Mouse (Mus musculus) induced T-regulatory cell, adult 2 months (primary cell): ENCODE measurements around the gene Ubl7.

ENCODE experiments used
- DNase-seq: peaks from one replicate; pipeline ENCODE4 v3.0.0-alpha.2; 2012; ENCODE audit warnings: low read depth

The Ubl7 gene

GRCm38 (mm10) chr9:57921491-57922060 is 10.8 kb downstream of the Ubl7 start:
- DNase-seq: no peak

- no peak for DNase-seq
Observed at GRCm38 (mm10) chr9:57922381-57922780, 11.6 kb downstream of the Ubl7 start.

- DNase-seq: no peak
Observed at GRCm38 (mm10) chr9:57923046-57923445, 12.3 kb downstream of the Ubl7 start.

GRCm38 (mm10) chr9:57931166-57931767 is 20.5 kb downstream of the Ubl7 start:
- no peak for DNase-seq

- DNase-seq: no peak
Observed at GRCm38 (mm10) chr9:57932253-57932652, 21.5 kb downstream of the Ubl7 start.

GRCm38 (mm10) chr9:57932831-57933602 is 22.2 kb downstream of the Ubl7 start:
- DNase-seq: no peak

GRCm38 (mm10) chr9:57935683-57936437 is 25.1 kb downstream of the Ubl7 start:
- peak; percentile 90 for DNase-seq

GRCm38 (mm10) chr9:57937171-57937570 is 26.4 kb downstream of the Ubl7 start:
- no peak for DNase-seq

- DNase-seq: no peak
Observed at GRCm38 (mm10) chr9:57937651-57938050, 26.9 kb downstream of the Ubl7 start.

- DNase-seq: peak; percentile 17
Observed at GRCm38 (mm10) chr9:57938225-57939055, 27.7 kb downstream of the Ubl7 start.

- DNase-seq: peak; percentile 82
Observed at GRCm38 (mm10) chr9:57939431-57940348, 28.9 kb downstream of the Ubl7 start, which contains the start of gene Sema7a. Gene Sema7a, plus strand, starts transcription at chr9:57940112.

- no peak for DNase-seq
Observed at GRCm38 (mm10) chr9:57940349-57940794, 29.6 kb downstream of the Ubl7 start.

GRCm38 (mm10) chr9:57940861-57941638 is 30.3 kb downstream of the Ubl7 start:
- peak; percentile 55 for DNase-seq

- DNase-seq: no peak
Observed at GRCm38 (mm10) chr9:57942039-57942438, 31.3 kb downstream of the Ubl7 start.

- peak; percentile 57 for DNase-seq
Observed at GRCm38 (mm10) chr9:57943067-57943466, 32.3 kb downstream of the Ubl7 start.

GRCm38 (mm10) chr9:57944572-57944971 is 33.8 kb downstream of the Ubl7 start:
- DNase-seq: peak; percentile 81

- no peak for DNase-seq
Observed at GRCm38 (mm10) chr9:57945771-57946616, 35.2 kb downstream of the Ubl7 start.

GRCm38 (mm10) chr9:57947381-57948030 is 36.7 kb downstream of the Ubl7 start:
- no peak for DNase-seq
